Mouse (Mus musculus) embryonic facial prominence, embryonic 15.5 days (tissue): ENCODE data around the gene Ppfibp2. TPM values are rescaled to one million over a fixed set of nuclear protein-coding genes. Genes with fewer than 3 reads are reported as not detected.

ENCODE experiments used
- ATAC-seq: fragments of 200-750 bp; cut with Nextera tagmentation; 2 replicates; pipeline ENCODE4 v1.8.0; 2017; ENCODE audit warnings: low read depth, moderate TSS enrichment; ENCODE audit not compliant: insufficient number of reproducible peaks, low FRiP score, low TSS enrichment
- H3K27ac ChIP-seq: fragments of 300-500 bp; sonication (generic); replicated peaks from 2 replicates; pipeline ENCODE4 v1.5.1; 2015; ENCODE audit warnings: mild to moderate bottlenecking, inconsistent platforms
- H3K27me3 ChIP-seq: fragments of 300-500 bp; sonication (generic); 2 replicates; pipeline ENCODE4 v1.6.1; 2015; ENCODE audit warnings: inconsistent platforms
- H3K36me3 ChIP-seq: fragments of 300-500 bp; sonication (generic); 2 replicates; pipeline ENCODE4 v1.6.1; 2015; ENCODE audit warnings: mild to moderate bottlenecking, inconsistent platforms
- H3K4me1 ChIP-seq: fragments of 300-500 bp; sonication (generic); 2 replicates; pipeline ENCODE4 v1.6.1; 2015; ENCODE audit warnings: inconsistent platforms
- H3K4me2 ChIP-seq: fragments of 300-500 bp; sonication (generic); replicated peaks from 2 replicates; pipeline ENCODE4 v1.6.1; 2015; ENCODE audit warnings: mild to moderate bottlenecking, inconsistent platforms
- H3K4me3 ChIP-seq: fragments of 300-500 bp; sonication (generic); replicated peaks from 2 replicates; pipeline ENCODE4 v1.5.1; 2015; ENCODE audit warnings: mild to moderate bottlenecking, inconsistent platforms
- H3K9ac ChIP-seq: fragments of 300-500 bp; sonication (generic); 2 replicates; pipeline ENCODE4 v1.6.1; 2015; ENCODE audit warnings: inconsistent platforms
- H3K9me3 ChIP-seq: fragments of 300-500 bp; sonication (generic); replicated peaks from 2 replicates; pipeline ENCODE4 v1.6.1; 2016; ENCODE audit warnings: inconsistent platforms
- WGBS: fragments of 180-500 bp; shearing (Covaris S2); methylation state at CpG from one replicate; pipeline ENCODE4 v1.1.7; 2015; 5-methylcytosine and 5-hydroxymethylcytosine counted together
- polyA plus RNA-seq: library from polyadenylated mRNA; unstranded; fragments of >200 nt; fragmentation: Nextera tagmentation; extraction: Ambion mirVana; gene quantifications from 2 replicates; pipeline ENCODE4 v1.2.1, GENCODE M21; 2015

The Ppfibp2 gene
- polyA plus RNA-seq, 1 experiment from 2014 or later = 18.6 TPM

- Histone ChIP-seq H3K36me3 (no peaks in the 10 kb centered on the region), H3K9me3 (no peaks in the 10 kb centered on the region), H3K4me3 (peak overlapping the region; percentile 44; the same call in 1 of the 2 replicates), H3K4me2 (peak overlapping the region; percentile 48), H3K9ac (no peak overlapping the region), H3K27ac (peak overlapping the region; percentile 95), H3K27me3 (no peaks in the 10 kb centered on the region), H3K4me1 (peaks cover 71% of the 10 kb centered on the region)
- 19% methylated on average over 8 of the region's 8 CpGs for WGBS
- ATAC-seq = peak; percentile 71
Measured at GRCm38 (mm10) chr7:107664063-107665056, 69.4 kb downstream of the Ppfibp2 start.

- Histone ChIP-seq H3K4me3 (peak overlapping the region; percentile 44), H3K4me1 (peaks cover 65% of the 10 kb centered on the region), H3K27ac (peak overlapping the region; percentile 95), H3K9me3 (no peaks in the 10 kb centered on the region), H3K27me3 (no peaks in the 10 kb centered on the region), H3K9ac (no peak overlapping the region; the same call in 1 of the 2 replicates), H3K36me3 (no peaks in the 10 kb centered on the region), H3K4me2 (peak overlapping the region; percentile 48)
- WGBS = 16% methylated on average over 4 of the region's 4 CpGs
- ATAC-seq = peak; percentile 27; the same call in 1 of the 2 replicates
Measured at GRCm38 (mm10) chr7:107665221-107665585, 70.2 kb downstream of the Ppfibp2 start.

GRCm38 (mm10) chr7:107665586-107666261 lies 70.7 kb downstream of the Ppfibp2 start:
- 8% methylated on average over 9 of the region's 9 CpGs for WGBS
- H3K4me1 ChIP-seq = peaks cover 61% of the 10 kb centered on the region
- H3K27me3 ChIP-seq = no peaks in the 10 kb centered on the region
- ATAC-seq = no peak; the same call in 1 of the 2 replicates
- H3K9ac ChIP-seq = peak overlapping the region; percentile 18; the same call in 1 of the 2 replicates
- H3K4me2 ChIP-seq = peak overlapping the region; percentile 48
- peak overlapping the region; percentile 95 for H3K27ac ChIP-seq
- no peaks in the 10 kb centered on the region for H3K36me3 ChIP-seq
- no peaks in the 10 kb centered on the region for H3K9me3 ChIP-seq
- H3K4me3 ChIP-seq = peak overlapping the region; percentile 44

- H3K4me1 ChIP-seq = peaks cover 60% of the 10 kb centered on the region
Measured at GRCm38 (mm10) chr7:107666262-107666902, 71.4 kb downstream of the Ppfibp2 start.

GRCm38 (mm10) chr7:107668514-107668913 lies 73.5 kb downstream of the Ppfibp2 start:
- 82% methylated on average over 5 of the region's 5 CpGs for WGBS
- Histone ChIP-seq H3K27me3 (no peaks in the 10 kb centered on the region), H3K9me3 (no peaks in the 10 kb centered on the region), H3K4me1 (peaks cover 40% of the 10 kb centered on the region), H3K36me3 (no peaks in the 10 kb centered on the region), H3K27ac (no peak overlapping the region), H3K9ac (no peak overlapping the region), H3K4me3 (no peak overlapping the region), H3K4me2 (no peak overlapping the region)
- ATAC-seq = no peak

More at GRCm38 (mm10) chr7:107666262-107666902, 71.4 kb downstream of the Ppfibp2 start:
- H3K4me3 ChIP-seq = peak overlapping the region; percentile 44
- H3K4me2 ChIP-seq = peak overlapping the region; percentile 48
- peak overlapping the region; percentile 95 for H3K27ac ChIP-seq
- ATAC-seq = no peak
- no peaks in the 10 kb centered on the region for H3K36me3 ChIP-seq
- peak overlapping the region; percentile 18; the same call in 1 of the 2 replicates for H3K9ac ChIP-seq
- WGBS = 28% methylated on average over 13 of the region's 13 CpGs
- no peaks in the 10 kb centered on the region for H3K9me3 ChIP-seq
- no peaks in the 10 kb centered on the region for H3K27me3 ChIP-seq

GRCm38 (mm10) chr7:107675224-107675623 lies 80.2 kb downstream of the Ppfibp2 start:
- no peak; the same call in 1 of the 2 replicates for ATAC-seq
- Histone ChIP-seq H3K36me3 (no peaks in the 10 kb centered on the region), H3K4me2 (no peak overlapping the region), H3K27me3 (no peaks in the 10 kb centered on the region), H3K9ac (no peak overlapping the region), H3K4me1 (peaks cover 17% of the 10 kb centered on the region), H3K27ac (peak overlapping the region; percentile 75), H3K4me3 (no peak overlapping the region), H3K9me3 (no peaks in the 10 kb centered on the region)
- WGBS = 31% methylated on average over 3 of the region's 3 CpGs

- no peak for ATAC-seq
- no peak overlapping the region for H3K27ac ChIP-seq
- no peak overlapping the region for H3K4me2 ChIP-seq
- 59% methylated on average over 6 of the region's 6 CpGs for WGBS
- no peaks in the 10 kb centered on the region for H3K27me3 ChIP-seq
- H3K4me1 ChIP-seq = peaks cover 7% of the 10 kb centered on the region
- no peak overlapping the region for H3K9ac ChIP-seq
- H3K9me3 ChIP-seq = no peaks in the 10 kb centered on the region
- no peak overlapping the region for H3K4me3 ChIP-seq
- H3K36me3 ChIP-seq = peaks cover 2% of the 10 kb centered on the region; the same call in 1 of the 2 replicates
Measured at GRCm38 (mm10) chr7:107680151-107680852, 85.3 kb downstream of the Ppfibp2 start.

- ATAC-seq = no peak
- 64% methylated on average over 2 of the region's 2 CpGs for WGBS
Measured at GRCm38 (mm10) chr7:107681306-107681705, 86.3 kb downstream of the Ppfibp2 start.

GRCm38 (mm10) chr7:107683162-107683561 lies 88.2 kb downstream of the Ppfibp2 start:
- no peak overlapping the region for H3K27ac ChIP-seq
- no peak overlapping the region for H3K4me3 ChIP-seq
- peaks cover 5% of the 10 kb centered on the region; the same call in 1 of the 2 replicates for H3K36me3 ChIP-seq
- WGBS = 80% methylated on average over 4 of the region's 4 CpGs
- H3K4me2 ChIP-seq = no peak overlapping the region
- H3K4me1 ChIP-seq = no peaks in the 10 kb centered on the region
- H3K27me3 ChIP-seq = no peaks in the 10 kb centered on the region
- no peak overlapping the region for H3K9ac ChIP-seq
- ATAC-seq = no peak
- H3K9me3 ChIP-seq = no peaks in the 10 kb centered on the region

More at GRCm38 (mm10) chr7:107681306-107681705, 86.3 kb downstream of the Ppfibp2 start:
- Histone ChIP-seq H3K4me3 (no peak overlapping the region), H3K27me3 (no peaks in the 10 kb centered on the region), H3K27ac (peak overlapping the region; percentile 48; the same call in 1 of the 2 replicates), H3K4me1 (no peaks in the 10 kb centered on the region), H3K36me3 (peaks cover 5% of the 10 kb centered on the region; the same call in 1 of the 2 replicates), H3K9ac (no peak overlapping the region), H3K9me3 (no peaks in the 10 kb centered on the region), H3K4me2 (no peak overlapping the region)

- Histone ChIP-seq H3K9ac (no peak overlapping the region), H3K27ac (no peak overlapping the region), H3K4me2 (no peak overlapping the region), H3K4me3 (no peak overlapping the region), H3K27me3 (no peaks in the 10 kb centered on the region), H3K4me1 (no peaks in the 10 kb centered on the region), H3K9me3 (no peaks in the 10 kb centered on the region), H3K36me3 (peaks cover 5% of the 10 kb centered on the region; the same call in 1 of the 2 replicates)
- no peak for ATAC-seq
- 77% methylated on average over 3 of the region's 3 CpGs for WGBS
Measured at GRCm38 (mm10) chr7:107683622-107684021, 88.6 kb downstream of the Ppfibp2 start.
